Mouse (Mus musculus) MEL (cell line): Measurements from ENCODE around the gene Ptma.

Experiments
- CHD1 ChIP-seq: IDR thresholded peaks from 2 replicates; pipeline ENCODE4 v1.6.1; 2012; ENCODE audit warnings: low read depth, mild to moderate bottlenecking, inconsistent platforms, low read length, improper control_type of control experiment
- CHD2 ChIP-seq: IDR thresholded peaks from 2 replicates; pipeline ENCODE4 v1.6.1; 2011; ENCODE audit warnings: low read length, improper control_type of control experiment
- CTCF ChIP-seq, 3 experiments: IDR thresholded peaks in 2 of 3; conservative IDR thresholded peaks in 1 of 3; 2 replicates each; pipeline ENCODE4 v1.5.1; 2011 to 2012; ENCODE audit warnings: low read length in 3 of 3, low read depth in 2 of 3, mild to moderate bottlenecking in 2 of 3, improper control_type of control experiment in 1 of 3, inconsistent platforms in 1 of 3, mixed read lengths in 1 of 3, moderate library complexity in 1 of 3; ENCODE audit not compliant: control insufficient read depth in 1 of 3, insufficient read depth in 1 of 3, poor library complexity in 1 of 3, severe bottlenecking in 1 of 3
- EP300 ChIP-seq, 2 experiments: IDR thresholded peaks; 2 replicates each; pipeline ENCODE4 v1.6.1; 2011; ENCODE audit warnings: improper control_type of control experiment in 2 of 2, low read length in 2 of 2, low read depth in 1 of 2, mild to moderate bottlenecking in 1 of 2
- MYC ChIP-seq: IDR thresholded peaks from 2 replicates; pipeline ENCODE4 v1.6.1; 2011; ENCODE audit warnings: low read depth, mild to moderate bottlenecking, low read length, improper control_type of control experiment, moderate library complexity
- NELFE ChIP-seq: IDR thresholded peaks from 2 replicates; pipeline ENCODE4 v1.6.1; 2011; ENCODE audit warnings: low read depth, low read length, improper control_type of control experiment
- NRF1 ChIP-seq: IDR thresholded peaks from 2 replicates; pipeline ENCODE4 v1.6.1; 2014; ENCODE audit warnings: low read depth, mild to moderate bottlenecking, inconsistent platforms, low read length, improper control_type of control experiment, moderate library complexity; ENCODE audit not compliant: poor library complexity, insufficient read depth, severe bottlenecking
- POLR2A ChIP-seq, 2 experiments: IDR thresholded peaks; 2 replicates each; pipeline ENCODE4 v1.6.1; 2011 to 2012; ENCODE audit warnings: low read length in 2 of 2, mild to moderate bottlenecking in 2 of 2, control low read depth in 1 of 2, improper control_type of control experiment in 1 of 2, low read depth in 1 of 2, moderate library complexity in 1 of 2; ENCODE audit not compliant: control insufficient read depth in 1 of 2, insufficient read depth in 1 of 2, poor library complexity in 1 of 2
- POLR2AphosphoS2 ChIP-seq: IDR thresholded peaks from 2 replicates; pipeline ENCODE4 v1.6.1; 2011; ENCODE audit warnings: low read length, improper control_type of control experiment
- TAL1 ChIP-seq: IDR thresholded peaks from 2 replicates; pipeline ENCODE4 v1.6.1; 2012; ENCODE audit warnings: mild to moderate bottlenecking, inconsistent platforms, low read length, moderate library complexity, mixed read lengths
- USF1 ChIP-seq: IDR thresholded peaks from 2 replicates; pipeline ENCODE4 v1.6.1; 2014; ENCODE audit warnings: low read depth, mild to moderate bottlenecking, inconsistent platforms, low read length, improper control_type of control experiment, moderate library complexity
- ZC3H11A ChIP-seq: IDR thresholded peaks from 2 replicates; pipeline ENCODE4 v1.6.1; 2012; ENCODE audit warnings: low read depth, mild to moderate bottlenecking, inconsistent platforms, low read length, improper control_type of control experiment
- ZNF384 ChIP-seq: IDR thresholded peaks from 2 replicates; pipeline ENCODE4 v1.6.1; 2012; ENCODE audit warnings: low read depth, mild to moderate bottlenecking, inconsistent platforms, low read length, improper control_type of control experiment

GRCm38 (mm10) chr1:86512154-86512720, 14.3 kb upstream of the Ptma start:
- TF ChIP-seq USF1 (no peak), CHD1 (no peak), CTCF (IDR thresholded peaks at IDR 0.05 in 2 of 3, conservative IDR thresholded peaks at IDR 0.05 in 1 of 3; ENCODE audit: control insufficient read depth in 1 of 3, insufficient read depth in 1 of 3, low read depth in 2 of 3, low read length in 3 of 3, poor library complexity in 1 of 3, severe bottlenecking in 1 of 3) (no peak), ZNF384 (peak; percentile 71), CHD2 (no peak), POLR2AphosphoS2 (no peak), NELFE (no peak), NRF1 (no peak), EP300 (IDR thresholded peaks at IDR 0.05; ENCODE audit: low read depth in 1 of 2, low read length in 2 of 2) (no peak), ZC3H11A (no peak), POLR2A (IDR thresholded peaks at IDR 0.05; ENCODE audit: control insufficient read depth in 1 of 2, insufficient read depth in 1 of 2, low read depth in 1 of 2, low read length in 2 of 2, poor library complexity in 1 of 2) (no peak), MYC (no peak), TAL1 (no peak)
